Mouse (Mus musculus): ENCODE results near the gene Fgfr2.

Fgfr2 gene

DNA sequence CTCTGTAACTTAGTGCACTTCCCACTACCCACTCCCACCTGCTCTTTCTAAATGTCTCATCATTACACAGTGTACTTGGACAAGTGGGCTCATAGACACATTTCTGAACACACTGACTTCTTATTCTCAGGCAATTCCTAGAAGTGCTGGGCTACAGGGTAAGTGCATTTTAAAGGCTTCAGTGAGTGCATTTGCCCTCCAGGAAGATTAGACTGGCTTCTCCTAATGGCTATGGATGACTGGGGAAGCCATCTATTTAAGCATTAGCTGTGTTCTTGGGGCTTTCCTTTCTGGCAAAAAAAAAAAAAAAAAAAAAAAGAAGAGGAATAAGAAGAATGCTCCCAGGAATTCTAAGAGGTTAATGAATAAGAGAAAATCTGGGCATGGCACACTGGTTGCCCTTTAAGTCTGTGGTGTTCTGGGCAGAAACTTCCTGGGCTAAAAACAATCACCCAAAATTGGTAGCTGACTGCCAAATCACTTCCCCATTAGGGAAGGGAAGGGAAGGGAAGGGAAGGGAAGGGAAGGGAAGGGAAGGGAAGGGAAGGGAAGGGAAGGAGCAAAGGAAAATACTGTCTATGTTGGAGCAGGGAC is 729.5 kb downstream of the Fgfr2 start:
- no peak for DNase-seq (ENCODE audit: low read depth)

DNA sequence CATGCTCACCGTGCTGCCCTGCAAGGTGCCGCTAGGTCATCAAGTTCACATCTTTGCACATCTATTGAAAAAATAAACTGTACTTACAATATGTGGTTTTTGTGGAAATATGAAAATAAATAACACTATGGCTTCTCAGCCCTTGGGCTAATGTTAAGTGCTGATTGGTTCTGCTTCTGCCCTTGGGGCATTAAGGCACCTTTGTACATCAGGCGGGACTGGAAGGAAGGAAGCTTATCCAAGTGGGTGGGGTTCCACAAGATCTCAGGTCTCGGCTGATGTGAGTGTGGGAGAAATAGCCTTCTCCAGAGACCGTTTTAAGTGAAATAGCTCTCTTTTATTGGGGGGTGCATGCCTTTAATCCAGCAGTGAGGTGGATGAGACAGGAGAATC is 730.1 kb downstream of the Fgfr2 start:
- no peak for DNase-seq (ENCODE audit: low read depth)

DNA sequence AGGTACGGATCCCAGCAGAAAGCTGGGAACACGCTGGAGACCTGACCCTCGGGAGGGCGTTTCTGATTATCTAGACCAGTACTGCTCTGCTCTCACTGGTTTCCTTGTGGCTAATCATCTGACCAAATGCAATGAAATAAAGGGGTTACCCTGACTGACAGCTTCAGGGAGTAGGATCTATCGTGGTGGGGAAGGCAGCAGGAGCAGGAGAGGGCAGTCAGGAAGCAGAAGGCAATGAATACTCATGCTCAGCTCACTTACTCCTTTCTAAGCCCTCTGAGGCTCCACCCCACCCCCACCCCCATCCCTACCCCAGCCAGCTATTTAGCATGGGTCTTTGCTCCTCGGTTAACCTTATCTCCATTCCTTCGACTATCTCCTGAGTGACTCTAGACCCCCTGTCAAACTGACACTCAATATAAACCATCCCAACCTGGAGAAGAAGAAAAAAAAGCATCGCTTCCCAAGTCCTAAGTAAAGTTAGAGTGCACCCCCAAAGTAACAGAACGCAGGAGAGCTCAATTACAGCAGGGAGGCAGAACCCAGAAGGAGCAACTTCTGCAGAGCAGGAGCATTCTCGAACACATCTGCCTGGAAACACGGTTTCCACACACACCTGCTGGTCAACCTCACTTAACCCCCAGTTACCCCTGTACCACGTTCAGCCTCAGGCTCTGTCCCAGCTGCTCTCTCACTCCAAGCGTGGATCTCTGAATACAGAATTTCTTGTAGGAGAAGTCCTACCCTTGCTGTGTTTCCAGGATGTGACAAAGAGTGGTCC is 730.7 kb downstream of the Fgfr2 start:
- no peak for DNase-seq (ENCODE audit: low read depth)

DNA sequence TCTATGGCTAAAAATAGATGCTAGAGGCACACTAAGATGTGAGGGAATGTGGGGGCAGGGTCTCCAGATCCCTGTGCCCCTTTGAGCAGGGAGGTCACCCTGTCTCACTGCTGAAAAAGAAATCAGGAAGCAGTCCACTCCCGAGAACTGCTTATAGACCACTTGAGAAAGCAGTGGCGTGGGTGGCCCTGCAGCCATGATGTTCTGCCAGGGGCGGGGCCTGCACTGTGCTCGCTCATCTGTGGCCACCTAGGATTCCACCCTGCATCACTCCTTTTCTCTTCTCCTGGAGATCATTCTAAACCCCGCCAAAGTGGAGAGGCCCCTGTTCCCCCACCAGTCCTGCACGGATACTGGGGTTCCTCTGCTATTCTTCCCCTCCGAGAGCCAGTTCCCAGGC is 733.7 kb downstream of the Fgfr2 start:
- DNase-seq (ENCODE audit: low read depth), result no peak

DNA sequence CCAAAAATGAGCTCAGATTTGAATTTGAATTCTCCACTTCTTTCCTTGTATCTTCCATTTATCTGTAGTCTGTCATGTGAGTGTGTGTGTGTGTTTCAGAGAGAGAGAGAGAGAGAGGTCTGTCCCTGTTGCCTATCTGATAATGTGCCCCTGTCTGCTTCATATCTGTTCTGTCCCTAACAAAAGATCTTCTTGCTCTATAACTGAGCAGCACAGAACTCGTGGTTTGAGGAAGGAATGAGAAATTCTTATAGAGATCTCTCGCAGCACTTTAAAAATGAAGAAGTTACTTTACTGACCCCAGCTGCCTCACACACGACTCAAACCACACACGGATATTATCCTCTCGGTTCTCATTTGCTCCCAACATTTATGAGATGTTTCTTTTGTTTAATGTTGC is 735.6 kb downstream of the Fgfr2 start:
- no peak for DNase-seq (ENCODE audit: low read depth)

DNA sequence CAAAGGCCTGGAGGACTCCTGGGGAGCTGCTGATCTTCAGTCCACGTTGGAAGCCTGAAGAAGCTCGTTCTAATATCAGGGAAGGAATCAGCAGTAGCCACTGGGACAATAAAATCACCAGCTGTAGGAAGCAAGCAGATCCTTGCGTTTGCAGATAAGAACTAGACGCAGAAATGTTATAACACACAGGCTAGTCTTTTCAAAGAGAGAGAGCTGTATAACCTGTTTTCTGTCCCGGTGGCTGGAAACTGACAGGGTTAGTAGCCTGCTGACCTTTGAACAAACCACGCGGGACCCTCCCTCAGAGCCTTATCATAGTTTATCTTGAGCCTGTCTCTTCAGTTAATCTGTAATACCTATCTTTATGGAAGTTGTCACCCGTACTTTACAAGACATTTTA is 736.8 kb downstream of the Fgfr2 start:
- no peak for DNase-seq (ENCODE audit: low read depth)

DNA sequence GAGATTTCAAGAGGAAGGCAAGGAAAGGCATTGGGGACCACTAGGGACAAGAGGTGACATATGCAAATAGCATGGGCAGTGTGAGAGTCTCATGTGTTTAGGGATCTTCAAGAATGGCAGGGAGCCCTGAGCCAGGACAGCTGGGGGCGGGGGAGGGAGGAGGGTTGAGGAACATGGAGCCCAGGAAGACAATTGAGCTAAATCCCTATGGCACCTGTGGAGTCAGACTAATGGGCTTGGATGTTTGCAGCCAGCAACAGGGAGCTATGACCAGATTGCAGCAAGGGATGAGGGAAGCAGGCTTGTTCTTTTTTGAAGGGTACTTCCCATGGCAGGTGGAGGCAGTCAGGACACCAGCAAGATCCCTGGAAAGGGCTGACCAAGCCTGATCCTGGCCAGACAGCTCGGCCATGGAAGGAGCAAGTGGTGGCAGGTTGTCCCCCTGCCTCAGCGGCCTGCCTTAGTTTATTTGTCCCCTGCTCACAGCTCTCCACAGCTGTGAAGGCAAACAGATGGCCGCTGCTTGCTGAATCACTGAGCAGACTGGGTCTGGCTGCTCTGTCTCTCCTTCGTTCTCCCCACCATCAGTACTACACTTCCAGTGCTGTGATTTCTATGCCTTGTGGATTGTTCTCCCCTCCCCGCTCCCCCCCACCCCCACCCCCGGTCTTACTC is 737.6 kb downstream of the Fgfr2 start:
- no peak for DNase-seq (ENCODE audit: low read depth)

DNA sequence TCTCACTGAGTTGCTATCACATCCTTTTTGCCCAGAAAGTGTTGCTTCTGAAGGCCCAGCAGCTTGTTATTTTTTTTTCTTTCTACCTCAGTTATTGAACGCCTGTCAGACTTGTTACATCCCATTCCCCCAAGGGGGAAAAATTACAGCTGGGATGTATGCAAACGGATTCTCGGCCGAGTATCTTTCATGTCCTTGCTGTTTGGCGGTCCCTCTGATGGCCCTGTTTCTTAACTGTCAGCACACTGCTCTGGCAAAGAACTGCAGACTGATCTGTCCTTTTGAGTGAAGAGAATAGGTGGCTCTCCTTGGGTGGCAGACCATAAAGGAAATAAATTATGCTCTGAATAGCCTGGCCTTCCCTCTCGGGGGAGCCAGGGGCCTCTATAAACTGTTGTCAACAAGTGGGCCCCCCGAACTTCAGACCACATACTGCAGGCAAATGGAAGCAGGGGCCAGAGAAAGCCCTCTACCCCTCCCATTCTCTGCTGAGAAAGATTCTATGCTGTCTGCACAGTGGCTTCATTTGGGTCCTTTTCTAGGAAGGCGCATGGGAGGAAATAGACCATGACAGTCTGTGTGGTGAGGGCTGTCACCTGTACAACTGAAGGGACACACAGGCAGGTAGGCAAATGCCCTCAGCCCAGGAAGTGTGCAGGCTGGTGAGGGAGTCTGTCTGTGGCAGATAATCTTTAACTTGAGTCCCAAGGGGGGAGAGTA is 738.3 kb downstream of the Fgfr2 start:
- no peak for DNase-seq (ENCODE audit: low read depth)

DNA sequence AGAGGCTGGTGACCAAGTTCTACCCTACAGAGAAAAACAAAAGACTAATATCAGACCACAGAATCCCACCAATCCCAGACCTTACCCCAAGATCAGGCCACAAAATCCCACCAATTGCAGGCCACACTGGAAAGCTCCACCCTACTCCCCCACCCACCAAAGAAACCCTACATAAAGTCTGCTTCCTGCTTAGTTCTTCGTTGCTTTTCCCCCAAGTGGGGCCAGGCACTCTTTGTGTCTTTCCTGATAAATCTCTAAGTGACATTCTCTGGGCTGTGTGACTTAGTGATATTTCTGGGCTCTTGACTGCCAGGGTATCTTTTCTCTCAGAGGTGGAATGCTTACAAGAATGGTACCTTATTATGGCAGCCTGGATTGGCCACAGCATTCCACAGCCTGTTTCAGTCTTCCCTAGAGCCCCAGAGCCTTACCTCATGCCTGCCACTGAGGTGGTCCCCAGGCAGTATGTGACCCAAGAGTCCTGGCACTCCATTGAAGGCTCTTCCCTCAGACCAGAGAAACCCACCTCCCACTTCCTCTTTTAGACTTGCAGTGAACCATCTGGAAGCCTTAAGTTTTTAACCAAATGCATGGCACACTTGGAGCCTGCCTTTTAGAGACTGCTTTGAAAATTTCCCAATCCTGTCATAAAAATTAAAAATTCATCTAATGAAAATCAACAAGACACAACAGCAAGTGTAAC is 742.4 kb downstream of the Fgfr2 start:
- DNase-seq (ENCODE audit: low read depth), result no peak

DNA sequence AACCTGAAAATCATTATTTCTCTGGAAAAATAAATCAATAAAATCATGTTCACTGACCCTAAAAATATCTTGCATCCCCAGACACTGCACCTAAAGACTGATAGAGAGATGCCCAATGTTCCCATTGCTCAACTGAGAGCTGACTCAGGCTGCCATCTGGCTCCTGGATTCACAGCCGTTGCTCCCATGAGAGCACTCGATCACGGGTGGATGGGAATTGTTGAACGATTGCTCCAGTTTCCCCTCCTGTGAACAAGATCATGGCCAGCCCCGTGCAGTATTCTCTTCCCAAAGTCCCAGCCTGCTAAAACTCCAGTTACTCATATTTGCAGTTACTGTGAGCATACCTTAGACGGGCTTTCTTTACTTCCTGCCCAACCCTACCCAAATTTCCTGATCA is 745.2 kb downstream of the Fgfr2 start:
- no peak for DNase-seq (ENCODE audit: low read depth)

DNA sequence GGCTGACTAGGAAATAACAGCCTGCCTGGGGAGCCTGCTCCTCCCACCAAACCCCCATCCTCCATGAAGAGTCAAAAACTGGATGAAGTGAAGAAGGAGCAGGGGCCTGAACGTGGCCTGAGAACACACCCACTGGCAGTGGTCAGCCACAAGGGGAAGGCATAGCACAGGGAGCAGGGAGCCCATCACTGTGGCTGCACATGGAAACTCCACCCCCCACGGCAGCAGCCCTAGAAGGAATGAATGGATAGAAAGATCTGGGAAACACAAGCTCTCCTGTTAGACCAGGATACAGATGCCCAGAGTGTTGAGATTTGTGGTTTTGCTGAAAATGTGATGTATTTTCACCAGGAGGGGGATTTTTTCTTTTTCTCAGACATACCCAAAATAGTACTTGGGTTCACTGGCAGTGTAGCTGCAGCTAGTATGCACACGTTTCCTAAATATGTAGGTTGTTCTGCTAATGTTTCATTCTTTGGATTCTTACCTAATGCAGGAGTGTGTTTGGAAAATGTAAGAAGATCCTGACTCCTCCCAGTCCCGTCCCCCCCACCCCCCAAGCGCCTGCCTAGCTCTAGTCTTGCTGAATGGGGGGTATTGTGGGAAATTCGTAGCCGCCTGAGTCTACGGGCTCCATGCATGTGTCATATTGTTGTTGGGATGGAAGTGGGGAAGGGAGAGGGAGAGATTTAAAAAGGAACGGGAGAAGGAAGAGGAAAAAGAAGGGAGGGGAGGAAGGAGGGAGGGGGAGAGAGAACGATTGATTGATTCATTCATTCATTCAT is 749.4 kb downstream of the Fgfr2 start:
- DNase-seq (ENCODE audit: low read depth), result no peak

DNA sequence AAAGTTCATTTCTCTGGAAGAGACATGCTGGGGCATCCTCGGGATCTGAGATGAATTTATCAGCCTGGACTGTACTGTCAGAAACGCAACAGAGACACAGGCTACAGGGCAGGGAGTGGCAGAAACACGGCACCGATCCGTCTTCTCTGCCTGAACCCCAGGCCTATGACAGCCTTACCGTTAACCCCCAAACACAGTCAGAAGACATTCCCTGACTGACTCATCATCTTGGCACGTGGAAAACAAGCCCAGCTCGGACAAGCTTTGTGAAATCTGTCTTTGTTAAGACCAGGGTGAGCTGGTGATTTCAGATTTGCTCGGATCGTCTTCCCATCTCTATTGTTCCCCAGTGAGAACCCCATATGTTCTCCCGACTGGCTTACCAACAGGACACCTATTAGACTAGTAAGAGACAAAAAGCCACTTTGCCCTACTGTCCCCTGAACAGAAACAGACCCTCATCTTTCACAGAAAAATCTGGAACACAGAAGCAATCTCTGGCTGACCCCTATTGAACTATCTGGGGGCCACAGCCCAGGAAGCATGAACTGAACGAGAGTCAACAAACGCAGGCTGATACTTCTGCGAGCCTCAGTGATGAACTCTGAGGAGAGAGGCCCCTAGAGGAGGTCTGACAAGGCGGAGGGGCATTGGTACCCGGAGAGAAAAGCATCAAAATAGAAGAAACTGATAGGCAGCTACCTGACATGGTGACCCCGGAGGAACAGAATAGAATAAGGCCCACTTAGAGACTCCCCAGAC is 750.2 kb downstream of the Fgfr2 start:
- no peak for DNase-seq (ENCODE audit: low read depth)

DNA sequence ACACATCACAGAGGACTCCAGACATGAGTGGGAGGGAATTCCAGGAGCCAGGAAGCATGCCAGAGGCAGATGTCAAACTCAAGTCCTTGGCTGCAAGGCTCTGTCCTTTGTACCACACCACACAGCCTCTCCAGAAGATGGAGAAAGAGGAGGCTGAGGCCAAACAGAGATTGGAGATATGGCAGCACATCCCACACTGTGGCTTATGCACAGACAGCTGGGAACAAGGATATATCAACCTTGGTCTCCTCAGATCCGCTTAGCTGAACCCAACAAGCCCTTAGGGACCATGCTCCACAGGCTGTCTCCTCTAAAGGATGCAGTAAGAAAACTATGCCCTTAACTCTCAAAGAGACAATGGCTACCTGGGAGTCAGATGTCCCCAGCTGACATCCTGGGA is 751.3 kb downstream of the Fgfr2 start:
- DNase-seq (ENCODE audit: low read depth), result no peak

DNA sequence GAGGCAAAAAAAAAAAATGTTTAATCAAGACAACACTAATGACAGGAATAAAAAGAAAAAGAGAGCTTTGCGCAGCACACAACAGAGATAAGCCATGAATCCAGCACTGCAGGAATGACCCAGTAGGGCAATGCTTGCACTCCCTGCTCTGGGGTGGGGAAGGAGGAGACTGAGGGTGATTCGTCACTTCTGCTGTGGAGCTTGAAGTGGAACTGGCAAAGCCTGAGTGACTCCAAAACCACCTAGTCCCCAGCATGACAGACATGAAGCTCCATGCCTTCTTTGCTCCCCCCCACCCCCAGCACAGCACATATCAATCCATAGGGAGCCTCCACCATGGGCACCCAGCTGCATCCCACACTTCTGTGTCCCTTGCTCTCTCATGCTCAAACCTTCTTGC is 753.4 kb downstream of the Fgfr2 start:
- no peak for DNase-seq (ENCODE audit: low read depth)

DNA sequence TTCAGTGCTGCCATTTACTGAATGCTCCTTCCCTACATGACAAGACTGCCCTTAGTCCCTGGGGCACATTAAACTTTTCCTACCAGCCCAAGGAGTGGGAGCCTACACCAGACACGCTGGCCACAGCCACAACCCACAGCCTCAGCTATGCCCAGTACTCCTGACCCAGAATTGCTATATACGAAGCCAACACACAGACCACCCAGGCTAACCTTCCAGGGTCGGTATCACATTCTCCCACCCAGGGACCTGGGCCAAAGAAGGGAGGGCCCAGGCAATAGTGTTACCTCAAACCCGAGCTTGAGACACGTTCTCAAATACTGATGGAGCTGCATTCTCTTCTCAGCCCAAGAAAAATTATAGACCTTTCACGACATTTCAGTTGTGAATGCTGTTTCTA is 754.3 kb downstream of the Fgfr2 start:
- no peak for DNase-seq (ENCODE audit: low read depth)

DNA sequence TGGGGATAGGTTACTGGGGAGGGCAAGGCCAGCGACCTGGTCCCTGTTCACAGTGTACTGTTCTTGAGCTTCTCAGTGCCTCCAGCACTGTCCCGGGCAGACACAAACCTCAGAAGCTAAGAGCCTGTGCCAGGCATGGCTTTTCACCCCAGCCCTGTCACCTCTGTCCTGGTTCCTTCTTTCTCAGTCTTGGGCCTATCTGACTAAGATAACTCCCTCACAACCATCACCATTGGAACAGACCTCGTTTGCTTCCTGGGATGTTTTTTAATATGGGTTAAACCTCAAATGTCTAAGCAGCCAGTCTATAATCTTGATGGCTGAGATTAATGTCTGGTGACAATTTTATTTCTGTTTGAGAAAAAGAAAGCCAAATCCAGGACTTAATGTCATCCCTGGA is 755.8 kb downstream of the Fgfr2 start:
- DNase-seq (ENCODE audit: low read depth), result no peak

DNA sequence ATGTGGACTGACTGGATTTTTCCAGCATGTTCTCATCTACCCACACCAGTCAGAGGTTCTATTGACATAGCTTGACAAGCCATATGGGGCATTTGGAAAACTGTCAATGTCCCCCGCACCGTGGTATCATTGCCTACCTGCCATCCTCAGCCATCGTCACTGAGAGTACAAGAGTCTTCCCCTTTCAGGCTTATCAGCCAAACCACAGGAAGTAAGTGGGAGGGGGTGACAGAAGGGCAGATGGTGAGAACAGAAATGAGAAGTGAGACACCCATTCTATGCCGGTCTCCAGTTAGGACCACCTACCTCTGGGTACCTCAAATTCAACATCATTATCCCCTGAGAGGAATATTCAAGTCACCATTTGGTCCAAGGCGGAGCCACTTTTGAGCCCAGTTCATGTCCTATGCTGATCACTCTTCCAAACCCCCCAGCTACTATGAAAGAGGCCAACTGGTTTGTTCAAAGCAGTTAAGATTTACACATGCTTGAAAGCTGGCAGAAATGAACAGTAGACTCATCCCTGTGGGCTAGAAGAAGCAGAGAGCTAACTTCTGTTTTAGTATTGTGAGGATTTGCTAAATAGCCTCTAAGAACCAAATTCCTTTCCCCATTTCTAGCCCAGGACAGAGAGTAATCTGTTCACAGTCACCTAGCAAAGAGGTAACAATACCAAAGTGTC is 757.3 kb downstream of the Fgfr2 start:
- peak; percentile 10 for DNase-seq (ENCODE audit: low read depth)

DNA sequence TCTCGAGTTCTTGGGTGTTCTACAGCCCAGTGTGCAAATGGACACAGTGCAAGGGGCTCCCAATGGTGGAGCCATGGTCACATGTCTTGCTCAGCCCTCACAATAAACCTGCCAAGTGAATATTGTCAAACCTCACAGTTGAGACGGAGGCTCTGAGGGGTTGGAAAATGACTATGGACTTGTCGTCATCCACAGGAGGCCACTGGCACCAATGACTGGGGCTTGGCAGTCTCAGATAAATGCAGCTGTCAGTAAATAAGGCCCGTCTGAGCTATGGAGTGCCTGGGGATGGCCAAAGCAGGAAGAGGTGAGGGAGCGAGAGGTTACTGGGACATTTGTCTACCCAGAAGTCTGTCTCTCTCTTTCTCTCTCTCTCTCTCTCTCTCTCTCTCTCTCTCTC is 758.0 kb downstream of the Fgfr2 start:
- DNase-seq (ENCODE audit: low read depth), result no peak

DNA sequence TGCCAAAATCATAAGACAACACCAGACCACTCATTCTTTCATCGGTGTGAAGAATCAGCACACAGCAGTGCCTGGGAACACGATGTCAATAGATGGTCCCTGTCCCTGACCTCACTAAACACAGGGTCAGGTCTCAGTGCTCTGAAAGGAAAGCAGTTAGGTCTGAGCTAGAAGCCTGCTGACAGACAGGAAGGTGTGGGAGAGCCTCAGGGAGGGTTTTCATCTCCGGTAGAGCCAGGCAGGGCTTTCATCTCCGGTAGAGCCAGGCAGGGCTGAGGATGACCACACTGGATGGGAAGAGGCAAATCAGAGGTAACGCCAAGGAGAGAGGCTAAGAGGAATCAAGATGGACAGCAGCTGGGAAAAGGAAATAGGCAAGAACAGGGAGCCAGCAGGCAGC is 758.6 kb downstream of the Fgfr2 start:
- no peak for DNase-seq (ENCODE audit: low read depth)

DNA sequence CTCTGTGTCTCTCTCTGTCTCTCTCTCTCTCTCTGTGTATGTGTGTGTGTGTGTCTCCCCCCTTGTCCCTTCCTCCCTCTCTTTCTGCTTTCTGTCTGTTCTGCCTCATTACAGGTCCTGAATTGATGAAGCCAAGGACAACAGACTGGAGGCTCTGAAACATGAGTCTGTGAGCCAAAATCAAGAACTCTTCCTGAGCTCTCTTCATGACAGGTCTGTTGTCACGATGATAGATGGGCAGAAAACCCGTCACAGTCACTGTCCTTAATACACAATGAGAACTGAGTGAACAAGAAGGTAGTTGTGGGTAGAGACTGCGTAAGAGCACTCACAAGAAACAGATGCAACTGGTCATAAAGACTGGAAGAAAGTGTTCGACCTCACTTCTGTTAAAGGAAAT is 762.8 kb downstream of the Fgfr2 start:
- no peak for DNase-seq (ENCODE audit: low read depth)

All from 416B (cell line).